Mouse (Mus musculus): ENCODE measurements around the gene Tsks. TPM values are rescaled to one million over a fixed set of nuclear protein-coding genes. Genes with fewer than 3 reads are reported as not detected.

Tsks gene
- polyA plus RNA-seq, 1 experiment: not detected

GRCm38 (mm10) chr7:44957183-44957835 is 14.3 kb downstream of the Tsks start:
- H3K36me3 ChIP-seq (ENCODE audit: control insufficient read depth, insufficient read depth): no peaks in the 10 kb centered on the region
- H3K4me2 ChIP-seq (ENCODE audit: low read depth): no peak overlapping the region
- H3K79me2 ChIP-seq (ENCODE audit: control insufficient read depth, insufficient read depth): no peaks in the 10 kb centered on the region
- no peak for TF ChIP-seq TCF12 (IDR thresholded peaks at IDR 0.05; ENCODE audit: insufficient read depth, poor library complexity, severe bottlenecking)
- no peak for TF ChIP-seq MYOG (IDR thresholded peaks at IDR 0.05; ENCODE audit: control insufficient read depth in 1 of 3, insufficient read depth in 1 of 3, insufficient read length in 2 of 3, low read depth in 2 of 3)
- TF ChIP-seq E2F4 (IDR thresholded peaks at IDR 0.05; ENCODE audit: insufficient read depth): no peak
- TF ChIP-seq POLR2AphosphoS2 (IDR thresholded peaks at IDR 0.05; ENCODE audit: insufficient read length, low read depth): no peak
- no peak for TF ChIP-seq USF1 (IDR thresholded peaks at IDR 0.05; ENCODE audit: low read depth)
- TF ChIP-seq SRF (IDR thresholded peaks at IDR 0.05; ENCODE audit: control insufficient read depth, insufficient read length, low read depth): no peak
- TF ChIP-seq POLR2A (IDR thresholded peaks at IDR 0.05; ENCODE audit: insufficient read length, low read depth): no peak
- no peak for TF ChIP-seq TCF3 (IDR thresholded peaks at IDR 0.05; ENCODE audit: insufficient read length, low read depth)
- no peak for TF ChIP-seq MAX (IDR thresholded peaks at IDR 0.05; ENCODE audit: low read depth)
- no peak for TF ChIP-seq CEBPB (IDR thresholded peaks at IDR 0.05; ENCODE audit: insufficient read depth, poor library complexity, severe bottlenecking)
- TF ChIP-seq REST (IDR thresholded peaks at IDR 0.05; ENCODE audit: insufficient read depth, insufficient read length): no peak
- no peak for TF ChIP-seq MYOD1 (IDR thresholded peaks at IDR 0.05; ENCODE audit: control insufficient read depth in 1 of 3, insufficient read length in 2 of 3, low read depth in 2 of 3)
- no peaks in the 10 kb centered on the region for H3K27me3 ChIP-seq (ENCODE audit: control insufficient read depth, insufficient read depth, insufficient read length)
- H3ac ChIP-seq (ENCODE audit: control insufficient read depth, insufficient read length): no peak overlapping the region
- H3K4me3 ChIP-seq: no peak overlapping the region

GRCm38 (mm10) chr7:44958208-44958607 is 15.2 kb downstream of the Tsks start:
- TF ChIP-seq USF1 (IDR thresholded peaks at IDR 0.05; ENCODE audit: low read depth): peak; percentile 51
- no peak for TF ChIP-seq E2F4 (IDR thresholded peaks at IDR 0.05; ENCODE audit: insufficient read depth)
- no peak for TF ChIP-seq CEBPB (IDR thresholded peaks at IDR 0.05; ENCODE audit: insufficient read depth, poor library complexity, severe bottlenecking)
- peak; percentile 76 for TF ChIP-seq MAX (IDR thresholded peaks at IDR 0.05; ENCODE audit: low read depth)
- Histone ChIP-seq H3K79me2 (ENCODE audit: control insufficient read depth, insufficient read depth) (no peaks in the 10 kb centered on the region), H3K36me3 (ENCODE audit: control insufficient read depth, insufficient read depth) (no peaks in the 10 kb centered on the region), H3ac (ENCODE audit: control insufficient read depth, insufficient read length) (no peak overlapping the region), H3K4me3 (no peak overlapping the region), H3K27me3 (ENCODE audit: control insufficient read depth, insufficient read depth, insufficient read length) (no peaks in the 10 kb centered on the region), H3K4me2 (ENCODE audit: low read depth) (no peak overlapping the region)

- Histone ChIP-seq H3K36me3 (ENCODE audit: control insufficient read depth, insufficient read depth) (no peaks in the 10 kb centered on the region), H3K27me3 (ENCODE audit: control insufficient read depth, insufficient read depth, insufficient read length) (no peaks in the 10 kb centered on the region), H3K4me3 (no peak overlapping the region), H3ac (ENCODE audit: control insufficient read depth, insufficient read length) (no peak overlapping the region), H3K79me2 (ENCODE audit: control insufficient read depth, insufficient read depth) (no peaks in the 10 kb centered on the region), H3K4me2 (ENCODE audit: low read depth) (no peak overlapping the region)
- TF ChIP-seq MYOG (IDR thresholded peaks at IDR 0.05; ENCODE audit: control insufficient read depth in 1 of 3, insufficient read depth in 1 of 3, insufficient read length in 2 of 3, low read depth in 2 of 3): no peak
- TF ChIP-seq SRF (IDR thresholded peaks at IDR 0.05; ENCODE audit: control insufficient read depth, insufficient read length, low read depth): no peak
- TF ChIP-seq POLR2AphosphoS2 (IDR thresholded peaks at IDR 0.05; ENCODE audit: insufficient read length, low read depth): no peak
- TF ChIP-seq POLR2A (IDR thresholded peaks at IDR 0.05; ENCODE audit: insufficient read length, low read depth): no peak
- no peak for TF ChIP-seq TCF12 (IDR thresholded peaks at IDR 0.05; ENCODE audit: insufficient read depth, poor library complexity, severe bottlenecking)
- no peak for TF ChIP-seq MAX (IDR thresholded peaks at IDR 0.05; ENCODE audit: low read depth)
- no peak for TF ChIP-seq MYOD1 (IDR thresholded peaks at IDR 0.05; ENCODE audit: control insufficient read depth in 1 of 3, insufficient read length in 2 of 3, low read depth in 2 of 3)
- no peak for TF ChIP-seq E2F4 (IDR thresholded peaks at IDR 0.05; ENCODE audit: insufficient read depth)
- TF ChIP-seq USF1 (IDR thresholded peaks at IDR 0.05; ENCODE audit: low read depth): no peak
- no peak for TF ChIP-seq REST (IDR thresholded peaks at IDR 0.05; ENCODE audit: insufficient read depth, insufficient read length)
- TF ChIP-seq CEBPB (IDR thresholded peaks at IDR 0.05; ENCODE audit: insufficient read depth, poor library complexity, severe bottlenecking): no peak
- TF ChIP-seq TCF3 (IDR thresholded peaks at IDR 0.05; ENCODE audit: insufficient read length, low read depth): no peak
Measured at GRCm38 (mm10) chr7:44959281-44959680, 16.3 kb downstream of the Tsks start.

- TF ChIP-seq MYOD1 (IDR thresholded peaks at IDR 0.05; ENCODE audit: control insufficient read depth in 1 of 3, insufficient read length in 2 of 3, low read depth in 2 of 3): no peak
- TF ChIP-seq MYOG (IDR thresholded peaks at IDR 0.05; ENCODE audit: control insufficient read depth in 1 of 3, insufficient read depth in 1 of 3, insufficient read length in 2 of 3, low read depth in 2 of 3): no peak
- no peak for TF ChIP-seq SRF (IDR thresholded peaks at IDR 0.05; ENCODE audit: control insufficient read depth, insufficient read length, low read depth)
- TF ChIP-seq POLR2A (IDR thresholded peaks at IDR 0.05; ENCODE audit: insufficient read length, low read depth): no peak
- no peak for TF ChIP-seq TCF12 (IDR thresholded peaks at IDR 0.05; ENCODE audit: insufficient read depth, poor library complexity, severe bottlenecking)
- no peak for TF ChIP-seq POLR2AphosphoS2 (IDR thresholded peaks at IDR 0.05; ENCODE audit: insufficient read length, low read depth)
- no peak for TF ChIP-seq REST (IDR thresholded peaks at IDR 0.05; ENCODE audit: insufficient read depth, insufficient read length)
- no peak for TF ChIP-seq MAX (IDR thresholded peaks at IDR 0.05; ENCODE audit: low read depth)
- TF ChIP-seq E2F4 (IDR thresholded peaks at IDR 0.05; ENCODE audit: insufficient read depth): no peak
- TF ChIP-seq TCF3 (IDR thresholded peaks at IDR 0.05; ENCODE audit: insufficient read length, low read depth): no peak
- TF ChIP-seq USF1 (IDR thresholded peaks at IDR 0.05; ENCODE audit: low read depth): no peak
- Histone ChIP-seq H3ac (ENCODE audit: control insufficient read depth, insufficient read length) (no peak overlapping the region), H3K4me2 (ENCODE audit: low read depth) (no peak overlapping the region), H3K27me3 (ENCODE audit: control insufficient read depth, insufficient read depth, insufficient read length) (no peaks in the 10 kb centered on the region), H3K79me2 (ENCODE audit: control insufficient read depth, insufficient read depth) (no peaks in the 10 kb centered on the region), H3K36me3 (ENCODE audit: control insufficient read depth, insufficient read depth) (no peaks in the 10 kb centered on the region), H3K4me3 (no peak overlapping the region)
Measured at GRCm38 (mm10) chr7:44959874-44960511, 17.0 kb downstream of the Tsks start.

Data from myocyte (in vitro differentiated cells).